Mouse (Mus musculus): ENCODE data around the gene B3galnt1. TPM values are rescaled to one million over a fixed set of nuclear protein-coding genes. Genes with fewer than 3 reads are reported as not detected.
"Not testable (repeated sequence)": the region's sequence is repeated elsewhere in the genome, so short reads cannot be mapped to it uniquely, and the experiment has no call there.

Gene B3galnt1
- total RNA-seq, 2 experiments from 2014 or later: 1.9 to 2.1 TPM

GRCm38 (mm10) chr3:69572561-69572960 is 26.2 kb downstream of the B3galnt1 start:
- intact Hi-C loops (cut with DNase I): no loop called here
- DNase-seq (ENCODE audit: low spot score): no peak

GRCm38 (mm10) chr3:69565586-69565985 is 33.2 kb downstream of the B3galnt1 start:
- DNase-seq (ENCODE audit: low spot score); intact Hi-C loops (cut with DNase I): not testable (repeated sequence)

- intact Hi-C loops (cut with DNase I): no loop called here
- no peak for DNase-seq (ENCODE audit: low spot score)
These were observed 35.4 kb downstream of the B3galnt1 start for GRCm38 (mm10) chr3:69563406-69563805.

- no peak for DNase-seq (ENCODE audit: low spot score)
- intact Hi-C loops (cut with DNase I): no loop called here
These were observed 37.1 kb downstream of the B3galnt1 start for GRCm38 (mm10) chr3:69561686-69562085.

GRCm38 (mm10) chr3:69559975-69560330 is 38.8 kb downstream of the B3galnt1 start:
- intact Hi-C loops (cut with DNase I): no loop called here
- no peak for DNase-seq (ENCODE audit: low spot score)

GRCm38 (mm10) chr3:69559316-69559974 is 39.3 kb downstream of the B3galnt1 start:
- no peak for DNase-seq (ENCODE audit: low spot score)
- intact Hi-C loops (cut with DNase I): no loop called here

GRCm38 (mm10) chr3:69556092-69556778 is 42.5 kb downstream of the B3galnt1 start:
- intact Hi-C loops (cut with DNase I): no loop called here
- no peak for DNase-seq (ENCODE audit: low spot score)

DNA sequence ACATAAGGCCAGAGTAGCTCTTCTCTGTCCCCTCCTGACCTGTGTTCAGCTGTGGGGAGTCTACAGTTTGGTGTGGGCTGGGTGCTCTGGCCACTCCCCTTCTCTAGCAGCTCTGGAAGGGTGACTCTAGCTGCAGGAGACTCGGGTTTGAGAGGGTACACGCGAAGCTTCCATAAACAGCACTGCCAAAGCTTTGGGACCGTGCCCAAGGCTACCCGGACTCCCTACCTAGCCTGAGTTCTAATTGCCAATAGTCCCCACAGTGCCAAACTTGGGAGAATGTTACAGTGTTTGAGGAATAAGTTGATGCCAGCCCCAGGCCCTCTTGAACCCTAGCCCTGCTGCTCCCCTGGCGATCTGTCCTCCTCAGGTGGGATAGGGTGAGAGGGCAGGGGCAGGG is 43.2 kb downstream of the B3galnt1 start:
- no peak for DNase-seq (ENCODE audit: low spot score)
- intact Hi-C loops (cut with DNase I): no loop called here

GRCm38 (mm10) chr3:69549602-69550001 is 49.2 kb downstream of the B3galnt1 start:
- intact Hi-C loops (cut with DNase I): no loop called here
- no peak for DNase-seq (ENCODE audit: low spot score)

GRCm38 (mm10) chr3:69548704-69549455 is 49.9 kb downstream of the B3galnt1 start:
- DNase-seq (ENCODE audit: low spot score): no peak
- intact Hi-C loops (cut with DNase I): no loop called here

GRCm38 (mm10) chr3:69545017-69545416 is 53.7 kb downstream of the B3galnt1 start:
- no peak for DNase-seq (ENCODE audit: low spot score)
- intact Hi-C loops (cut with DNase I): no loop called here

DNA sequence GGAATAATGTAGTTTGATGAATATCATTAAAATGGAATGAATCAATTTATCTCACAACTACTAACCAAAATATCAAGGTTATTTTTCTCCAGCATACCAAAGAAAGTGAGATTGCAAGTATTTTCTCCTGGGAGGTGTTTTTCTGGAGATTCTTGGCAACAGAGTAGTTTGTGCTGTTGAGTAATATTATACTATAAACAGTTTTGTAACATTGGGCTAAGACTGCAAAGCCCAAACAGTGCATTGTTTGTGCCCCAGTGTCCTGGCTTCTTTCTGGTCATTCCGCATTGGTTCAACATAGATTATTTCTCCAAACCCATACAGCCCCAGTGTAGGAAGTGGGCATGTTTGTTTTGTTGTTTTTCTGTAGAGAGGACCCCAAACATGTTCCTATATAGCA is 55.0 kb downstream of the B3galnt1 start:
- DNase-seq (ENCODE audit: low spot score): no peak

GRCm38 (mm10) chr3:69542962-69543361 is 55.8 kb downstream of the B3galnt1 start:
- intact Hi-C loops (cut with DNase I): no loop called here
- DNase-seq (ENCODE audit: low spot score): no peak

More for the DNA sequence above, 55.0 kb downstream of the B3galnt1 start:
- intact Hi-C loops (cut with DNase I): no loop called here

- intact Hi-C loops (cut with DNase I): no loop called here
- no peak for DNase-seq (ENCODE audit: low spot score)
These were observed 62.7 kb downstream of the B3galnt1 start for GRCm38 (mm10) chr3:69535941-69536647.

DNA sequence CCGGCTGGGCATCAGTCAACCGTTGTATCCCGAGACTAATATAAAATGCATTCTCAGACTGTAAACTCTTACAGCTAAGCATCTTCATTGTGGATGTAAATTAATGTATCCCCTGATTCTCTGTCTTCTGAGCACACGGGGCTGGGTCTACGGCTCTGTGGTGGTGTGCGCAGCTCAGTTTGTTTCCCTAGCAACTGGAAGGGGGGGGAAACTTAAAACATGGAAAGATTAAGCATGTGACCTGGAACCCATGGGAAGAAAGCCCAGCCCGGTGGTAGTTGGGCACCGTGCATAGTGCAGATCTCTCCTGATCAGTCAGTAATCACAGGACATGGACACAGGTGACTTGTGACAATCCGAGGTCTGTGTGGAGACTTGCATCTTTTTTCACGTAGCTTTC is 63.3 kb downstream of the B3galnt1 start:
- intact Hi-C loops (cut with DNase I): no loop called here
- DNase-seq (ENCODE audit: low spot score): no peak

GRCm38 (mm10) chr3:69532687-69533086 is 66.1 kb downstream of the B3galnt1 start:
- no peak for DNase-seq (ENCODE audit: low spot score)

GRCm38 (mm10) chr3:69531511-69531910 is 67.2 kb downstream of the B3galnt1 start:
- intact Hi-C loops (cut with DNase I): no loop called here
- DNase-seq (ENCODE audit: low spot score): no peak

More at GRCm38 (mm10) chr3:69532687-69533086, 66.1 kb downstream of the B3galnt1 start:
- intact Hi-C loops (cut with DNase I): no loop called here

- intact Hi-C loops (cut with DNase I): no loop called here
- DNase-seq (ENCODE audit: low spot score): no peak
These were observed 69.2 kb downstream of the B3galnt1 start for GRCm38 (mm10) chr3:69529576-69529975.

- no peak for DNase-seq (ENCODE audit: low spot score)
- intact Hi-C loops (cut with DNase I): no loop called here
These were observed 71.4 kb downstream of the B3galnt1 start for GRCm38 (mm10) chr3:69527384-69527783.

DNA sequence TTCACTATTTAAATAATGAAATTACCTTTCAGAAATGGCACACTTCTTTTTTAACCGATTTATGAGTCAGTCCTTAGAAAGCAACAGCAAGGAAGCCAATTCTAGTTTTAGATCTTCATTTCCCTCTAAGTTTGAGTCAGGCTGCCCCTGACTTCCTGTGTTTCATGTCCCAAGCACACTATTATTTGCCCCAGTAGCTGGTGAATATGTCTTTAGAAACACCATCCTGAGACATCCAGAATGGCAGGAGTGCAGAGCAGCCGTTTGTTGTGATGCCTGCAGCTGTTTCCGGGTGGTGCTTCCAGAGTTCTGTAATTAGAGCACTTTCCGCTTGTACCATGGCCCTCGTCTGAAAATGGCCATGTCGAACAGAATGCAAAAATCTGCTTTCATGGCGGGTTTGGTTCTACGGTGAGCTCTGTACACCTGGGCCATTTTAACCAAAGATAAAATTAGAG is 73.7 kb downstream of the B3galnt1 start:
- DNase-seq (ENCODE audit: low spot score): no peak
- intact Hi-C loops (cut with DNase I): no loop called here

Data from heart, postnatal 25 days (tissue).